Mouse (Mus musculus) embryonic facial prominence, embryonic 13.5 days (tissue): ENCODE measurements around the gene Pde4d. TPM values are rescaled to one million over a fixed set of nuclear protein-coding genes. Genes with fewer than 3 reads are reported as not detected.

ENCODE experiments used
- ATAC-seq: fragments of 200-750 bp; cut with Nextera tagmentation; 2 replicates; pipeline ENCODE4 v1.8.0; 2017; ENCODE audit warnings: low read depth; ENCODE audit not compliant: insufficient number of reproducible peaks, insufficient read depth, low FRiP score, low TSS enrichment
- H3K27ac ChIP-seq: fragments of 300-500 bp; sonication (generic); 2 replicates; pipeline ENCODE4 v1.5.1; 2015; ENCODE audit warnings: moderate library complexity, mild to moderate bottlenecking, inconsistent platforms
- H3K27me3 ChIP-seq: fragments of 300-500 bp; sonication (generic); 2 replicates; pipeline ENCODE4 v1.6.1; 2015; ENCODE audit warnings: mild to moderate bottlenecking, inconsistent platforms
- H3K36me3 ChIP-seq: fragments of 300-500 bp; sonication (generic); 2 replicates; pipeline ENCODE4 v1.6.1; 2015; ENCODE audit warnings: mild to moderate bottlenecking, inconsistent platforms
- H3K4me1 ChIP-seq: fragments of 300-500 bp; sonication (generic); 2 replicates; pipeline ENCODE4 v1.6.1; 2015; ENCODE audit warnings: inconsistent platforms
- H3K4me2 ChIP-seq: fragments of 300-500 bp; sonication (generic); 2 replicates; pipeline ENCODE4 v1.6.1; 2015; ENCODE audit warnings: moderate library complexity, mild to moderate bottlenecking, inconsistent platforms
- H3K4me3 ChIP-seq: fragments of 300-500 bp; sonication (generic); 2 replicates; pipeline ENCODE4 v1.5.1; 2015; ENCODE audit warnings: mild to moderate bottlenecking, inconsistent platforms
- H3K9ac ChIP-seq: fragments of 300-500 bp; sonication (generic); 2 replicates; pipeline ENCODE4 v1.6.1; 2015; ENCODE audit warnings: mild to moderate bottlenecking, inconsistent platforms
- H3K9me3 ChIP-seq: fragments of 300-500 bp; sonication (generic); 2 replicates; pipeline ENCODE4 v1.6.1; 2016; ENCODE audit warnings: inconsistent platforms
- WGBS: fragments of 180-500 bp; shearing (Covaris S2); methylation state at CpG from one replicate; pipeline ENCODE4 v1.1.7; 2015; ENCODE audit warnings: mixed read lengths; 5-methylcytosine and 5-hydroxymethylcytosine counted together
- polyA plus RNA-seq: library from polyadenylated mRNA; unstranded; fragments of >200 nt; fragmentation: Nextera tagmentation; extraction: Ambion mirVana; gene quantifications from 2 replicates; pipeline ENCODE4 v1.2.1, GENCODE M21; 2015

The Pde4d gene
- polyA plus RNA-seq, 1 experiment from 2014 or later, result 22.9 TPM

DNA sequence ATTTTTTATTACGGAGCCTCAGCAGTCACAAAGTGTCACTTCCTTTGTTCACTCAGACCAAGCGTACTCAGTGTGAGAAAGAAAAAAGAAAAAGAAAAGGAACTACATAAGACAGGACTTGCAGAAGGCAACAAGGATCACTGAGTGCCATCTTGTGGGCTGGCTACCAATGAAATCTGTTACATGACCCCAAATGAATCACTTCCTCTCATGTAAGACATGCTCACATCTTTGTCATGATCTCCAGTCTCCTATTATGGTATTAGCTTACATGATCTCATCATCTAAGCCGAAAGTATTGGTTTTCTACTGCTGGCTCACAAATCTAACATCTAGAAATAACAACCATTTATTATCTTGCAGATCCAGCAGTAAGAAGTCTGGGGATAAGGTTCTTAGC, 709.0 kb downstream of the Pde4d start:
- Histone ChIP-seq H3K27ac (no peak overlapping the region), H3K4me2 (no peak overlapping the region), H3K36me3 (no peaks in the 10 kb centered on the region), H3K9ac (no peak overlapping the region), H3K4me1 (no peaks in the 10 kb centered on the region), H3K9me3 (no peaks in the 10 kb centered on the region), H3K27me3 (no peaks in the 10 kb centered on the region), H3K4me3 (no peak overlapping the region)
- WGBS, result 76% methylated on average over 3 of the region's 3 CpGs
- ATAC-seq, result no peak

DNA sequence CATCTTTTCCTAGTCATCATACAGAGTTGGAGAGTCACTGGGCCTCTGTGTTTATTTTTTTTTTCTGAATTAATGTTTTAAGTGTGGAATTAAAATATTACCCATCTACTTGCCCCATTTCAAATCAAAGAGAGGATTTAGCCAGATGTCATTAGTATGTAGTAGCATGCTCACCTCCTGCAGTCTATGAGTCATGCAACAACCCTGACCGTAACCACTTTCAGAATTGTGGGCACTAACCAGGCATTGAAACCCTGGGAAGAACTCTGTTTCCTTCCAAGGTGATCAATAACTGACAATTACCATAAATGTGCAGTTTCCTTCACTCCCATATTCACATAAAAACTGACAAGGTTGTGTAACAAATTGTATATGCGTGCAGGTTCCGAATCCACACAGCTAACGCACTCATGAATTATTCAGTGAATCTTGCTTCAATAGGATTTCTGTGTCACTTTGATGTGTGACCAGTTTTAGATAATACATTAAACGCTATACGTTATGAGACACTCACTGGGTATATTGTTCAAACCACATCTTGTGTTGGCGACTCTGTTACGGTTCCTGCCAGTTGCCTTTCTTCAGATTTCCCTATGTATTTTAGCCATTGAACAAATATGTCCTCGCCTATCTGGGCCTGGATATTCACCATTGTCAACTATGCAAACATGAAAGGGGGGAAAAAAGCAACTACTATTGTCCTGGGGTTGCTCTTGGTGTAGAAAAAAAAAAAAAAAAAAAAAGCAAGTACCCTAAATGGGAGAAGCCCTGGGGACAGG, 719.0 kb downstream of the Pde4d start:
- Histone ChIP-seq H3K27me3 (no peaks in the 10 kb centered on the region), H3K4me3 (no peak overlapping the region), H3K27ac (no peak overlapping the region), H3K9me3 (no peaks in the 10 kb centered on the region), H3K36me3 (no peaks in the 10 kb centered on the region), H3K9ac (no peak overlapping the region), H3K4me2 (no peak overlapping the region), H3K4me1 (no peaks in the 10 kb centered on the region)
- 82% methylated on average over 9 of the region's 9 CpGs for WGBS
- no peak for ATAC-seq

DNA sequence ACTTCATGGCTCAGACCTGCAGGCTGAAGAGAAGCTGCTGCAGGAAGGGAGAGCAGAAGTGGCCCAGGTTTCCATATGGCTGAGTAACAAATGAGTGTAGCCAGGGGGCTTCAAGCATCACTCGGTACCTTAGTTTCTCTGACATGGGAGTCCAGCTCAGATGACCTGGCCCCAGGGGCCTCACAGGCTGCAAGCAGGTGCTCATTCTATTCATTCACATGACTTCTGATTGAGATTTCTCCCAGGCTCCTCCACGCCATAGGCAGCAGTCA, 719.5 kb downstream of the Pde4d start:
- Histone ChIP-seq H3K4me2 (no peak overlapping the region), H3K27ac (no peak overlapping the region), H3K27me3 (no peaks in the 10 kb centered on the region), H3K36me3 (no peaks in the 10 kb centered on the region), H3K4me1 (no peaks in the 10 kb centered on the region), H3K9me3 (no peaks in the 10 kb centered on the region), H3K4me3 (no peak overlapping the region), H3K9ac (no peak overlapping the region)
- WGBS, result 61% methylated on average over 2 of the region's 2 CpGs
- no peak for ATAC-seq

DNA sequence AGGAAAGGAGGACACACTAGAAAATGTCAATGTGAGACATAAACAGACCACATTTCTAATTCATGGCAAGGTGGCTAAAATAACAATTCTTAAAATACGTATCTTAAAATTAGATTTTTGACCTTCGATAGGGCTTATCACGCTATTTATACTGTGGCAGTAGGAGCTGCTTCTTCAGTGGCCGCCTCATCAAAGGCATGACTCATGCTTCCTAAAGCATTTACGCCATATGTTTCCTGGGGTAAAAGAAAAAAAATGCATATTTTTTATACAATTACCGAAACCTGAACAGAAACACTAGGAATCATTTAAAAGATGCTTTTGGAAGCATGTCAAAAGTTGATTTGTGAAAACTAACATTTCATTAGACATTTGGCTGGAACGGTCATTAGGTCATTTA, 721.9 kb downstream of the Pde4d start:
- WGBS, result 73% methylated on average over 7 of the region's 7 CpGs
- Histone ChIP-seq H3K9ac (no peak overlapping the region), H3K27me3 (no peaks in the 10 kb centered on the region), H3K4me3 (no peak overlapping the region), H3K36me3 (no peaks in the 10 kb centered on the region), H3K4me1 (no peaks in the 10 kb centered on the region), H3K27ac (no peak overlapping the region), H3K9me3 (no peaks in the 10 kb centered on the region), H3K4me2 (no peak overlapping the region)
- no peak for ATAC-seq

DNA sequence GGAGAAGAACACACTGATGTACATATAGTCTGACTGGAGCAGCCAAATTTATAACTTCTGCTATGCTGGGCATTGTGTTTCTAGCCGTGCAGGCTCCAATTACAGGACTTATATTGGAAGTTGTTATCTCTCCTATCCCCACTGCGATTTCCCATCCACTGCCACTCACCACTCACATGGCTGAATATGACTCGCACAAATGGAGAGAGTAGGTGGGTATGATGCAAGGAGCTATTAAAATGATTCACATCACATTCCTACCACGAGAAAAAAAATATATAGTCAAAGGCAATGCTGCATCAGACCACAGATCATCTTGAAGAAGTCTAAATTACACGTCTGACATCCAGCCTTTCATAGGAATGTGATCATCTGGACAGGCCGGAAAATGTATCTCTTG, 725.5 kb downstream of the Pde4d start:
- H3K27me3 ChIP-seq, result no peaks in the 10 kb centered on the region
- no peak overlapping the region for H3K4me2 ChIP-seq
- no peaks in the 10 kb centered on the region for H3K9me3 ChIP-seq
- H3K36me3 ChIP-seq, result no peaks in the 10 kb centered on the region
- no peak overlapping the region for H3K27ac ChIP-seq
- H3K9ac ChIP-seq, result no peak overlapping the region
- H3K4me1 ChIP-seq, result no peaks in the 10 kb centered on the region
- no peak for ATAC-seq
- H3K4me3 ChIP-seq, result no peak overlapping the region
- WGBS, result 71% methylated on average over 6 of the region's 6 CpGs

DNA sequence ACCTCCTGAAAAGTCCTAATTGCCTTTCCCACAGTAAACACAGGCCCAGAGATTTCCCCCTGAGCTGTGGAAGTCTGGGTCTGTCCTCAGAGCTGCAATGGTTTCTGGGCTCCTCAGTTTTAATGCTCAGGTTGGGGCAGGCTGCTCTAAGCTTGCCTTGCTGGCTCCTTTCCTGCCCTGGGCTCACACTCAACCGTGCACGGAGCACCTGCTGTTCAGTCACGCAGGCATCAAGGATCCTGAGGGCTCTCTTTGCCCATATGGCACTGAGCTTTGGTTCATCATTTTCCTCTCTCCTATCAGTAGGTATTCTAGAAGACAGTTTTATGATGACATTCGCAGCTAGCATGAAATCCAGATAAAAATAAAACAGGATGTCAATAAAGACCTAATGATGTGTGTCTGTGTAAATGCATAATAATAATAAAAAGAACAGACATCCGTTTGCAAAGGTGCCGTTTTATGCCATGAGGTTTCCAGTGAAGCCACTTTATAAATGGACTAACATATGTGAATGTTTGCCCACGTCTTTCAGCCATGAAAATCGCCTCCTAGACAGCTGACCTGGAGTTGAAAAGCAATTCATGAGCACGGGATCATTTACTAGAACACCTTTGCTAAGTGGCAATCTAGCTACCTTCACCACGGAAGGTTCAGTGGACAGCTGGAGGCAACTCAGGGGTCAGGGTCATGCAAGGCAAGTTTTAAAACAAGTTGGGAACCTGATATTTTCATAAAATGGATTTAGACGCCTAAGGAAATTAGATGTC, 726.3 kb downstream of the Pde4d start:
- no peak for ATAC-seq
- Histone ChIP-seq H3K27me3 (no peaks in the 10 kb centered on the region), H3K9ac (no peak overlapping the region), H3K4me3 (no peak overlapping the region), H3K9me3 (no peaks in the 10 kb centered on the region), H3K27ac (no peak overlapping the region), H3K4me2 (no peak overlapping the region), H3K4me1 (no peaks in the 10 kb centered on the region), H3K36me3 (no peaks in the 10 kb centered on the region)
- WGBS, result 60% methylated on average over 11 of the region's 11 CpGs

DNA sequence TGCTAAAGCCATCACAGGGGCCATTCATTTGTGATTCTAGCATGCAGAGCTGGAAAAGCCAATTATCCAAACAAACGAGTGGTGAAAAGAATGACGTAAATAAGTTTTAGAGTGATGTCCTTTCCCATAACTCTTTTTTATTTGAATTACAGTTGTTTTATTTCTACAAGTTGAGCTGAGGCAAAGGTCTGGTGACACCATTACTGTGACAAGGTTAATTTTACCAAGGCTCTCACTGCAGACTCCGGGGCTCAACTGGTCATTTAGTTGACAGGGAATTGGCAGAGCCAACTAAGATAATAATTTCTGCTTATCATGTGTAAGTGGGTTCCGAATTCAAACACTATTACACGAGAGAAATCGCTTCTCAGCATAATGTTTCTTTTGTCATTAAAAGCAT, 731.6 kb downstream of the Pde4d start:
- Histone ChIP-seq H3K27me3 (no peaks in the 10 kb centered on the region), H3K36me3 (no peaks in the 10 kb centered on the region), H3K4me3 (no peak overlapping the region), H3K9ac (no peak overlapping the region), H3K27ac (no peak overlapping the region), H3K4me1 (no peaks in the 10 kb centered on the region), H3K9me3 (no peaks in the 10 kb centered on the region), H3K4me2 (no peak overlapping the region)
- 84% methylated on average over 6 of the region's 6 CpGs for WGBS
- no peak for ATAC-seq

DNA sequence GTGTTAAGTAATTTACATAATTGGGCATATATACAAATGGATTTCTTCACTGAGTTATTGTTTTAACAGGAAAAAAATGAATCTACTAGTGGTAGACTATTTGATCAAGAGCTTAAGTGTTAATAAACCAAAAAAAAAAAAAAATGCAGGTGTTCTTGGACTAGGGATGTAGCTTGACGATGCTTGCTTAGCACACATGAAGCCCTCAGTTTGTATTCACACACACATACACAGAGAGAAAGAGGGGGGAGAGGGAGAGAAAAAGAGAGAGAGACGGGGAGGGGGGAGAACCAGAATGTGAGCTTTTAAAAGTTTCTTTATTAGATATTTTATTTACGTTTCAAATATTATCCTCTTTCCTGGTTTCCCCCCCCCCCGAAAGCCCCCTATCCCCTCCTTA, 740.9 kb downstream of the Pde4d start:
- no peak overlapping the region for H3K27ac ChIP-seq

DNA sequence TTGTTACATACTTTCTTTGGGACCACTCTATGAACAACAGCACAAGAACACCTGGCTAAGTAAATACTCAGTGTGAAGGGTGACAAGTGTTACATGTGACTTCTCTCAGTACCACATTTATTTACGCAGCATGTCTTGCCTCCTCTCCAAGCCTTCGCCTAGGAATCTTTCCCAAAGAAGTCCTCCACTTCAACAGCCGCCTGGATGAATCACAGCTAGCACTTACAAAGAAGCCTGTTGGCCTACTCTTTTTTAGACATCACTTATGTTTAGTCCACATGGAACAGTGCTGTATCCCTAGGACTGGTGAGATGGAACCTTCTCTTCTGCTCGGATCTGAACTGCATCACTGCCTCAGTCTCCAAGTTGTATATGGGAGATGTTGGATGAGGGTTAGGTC, 741.4 kb downstream of the Pde4d start:
- H3K4me3 ChIP-seq, result no peak overlapping the region
- ATAC-seq, result no peak
- H3K27me3 ChIP-seq, result no peaks in the 10 kb centered on the region
- H3K4me2 ChIP-seq, result no peak overlapping the region
- H3K9ac ChIP-seq, result no peak overlapping the region
- 86% methylated on average over 4 of the region's 4 CpGs for WGBS
- no peaks in the 10 kb centered on the region for H3K4me1 ChIP-seq
- H3K9me3 ChIP-seq, result no peaks in the 10 kb centered on the region
- no peak overlapping the region for H3K27ac ChIP-seq
- H3K36me3 ChIP-seq, result no peaks in the 10 kb centered on the region

More for the DNA sequence above, 740.9 kb downstream of the Pde4d start:
- 77% methylated on average over 4 of the region's 4 CpGs for WGBS
- H3K4me3 ChIP-seq, result no peak overlapping the region
- no peak overlapping the region for H3K9ac ChIP-seq
- H3K9me3 ChIP-seq, result no peaks in the 10 kb centered on the region
- ATAC-seq, result no peak
- no peaks in the 10 kb centered on the region for H3K27me3 ChIP-seq
- H3K4me2 ChIP-seq, result no peak overlapping the region
- no peaks in the 10 kb centered on the region for H3K36me3 ChIP-seq
- H3K4me1 ChIP-seq, result no peaks in the 10 kb centered on the region

DNA sequence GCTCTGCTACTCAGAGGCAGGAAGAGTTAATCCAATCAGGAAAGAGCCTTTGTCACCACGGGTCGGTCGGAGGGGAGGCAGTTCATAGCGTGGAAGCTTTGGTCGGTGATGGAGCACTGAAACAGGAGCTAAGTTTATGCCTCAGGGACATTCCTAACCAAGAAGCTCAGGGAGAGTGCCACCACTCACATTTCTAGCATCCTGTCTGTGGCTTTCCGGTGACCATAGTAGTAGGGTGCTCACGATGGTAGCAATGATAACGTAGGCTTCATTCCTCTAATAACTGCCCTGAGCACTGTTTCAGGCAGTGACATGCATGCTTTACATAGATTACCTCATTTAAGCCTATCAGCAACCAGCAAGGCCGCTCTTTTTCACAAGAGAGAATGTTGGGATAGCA, 755.8 kb downstream of the Pde4d start:
- H3K4me1 ChIP-seq, result no peaks in the 10 kb centered on the region
- no peaks in the 10 kb centered on the region for H3K36me3 ChIP-seq
- no peak overlapping the region for H3K27ac ChIP-seq
- H3K4me2 ChIP-seq, result no peak overlapping the region
- no peak overlapping the region for H3K4me3 ChIP-seq
- no peak overlapping the region for H3K9ac ChIP-seq
- whole genome bisulfite sequencing, result 23% methylated on average over 9 of the region's 9 CpGs
- ATAC-seq, result no peak
- H3K9me3 ChIP-seq, result no peaks in the 10 kb centered on the region
- no peaks in the 10 kb centered on the region for H3K27me3 ChIP-seq

DNA sequence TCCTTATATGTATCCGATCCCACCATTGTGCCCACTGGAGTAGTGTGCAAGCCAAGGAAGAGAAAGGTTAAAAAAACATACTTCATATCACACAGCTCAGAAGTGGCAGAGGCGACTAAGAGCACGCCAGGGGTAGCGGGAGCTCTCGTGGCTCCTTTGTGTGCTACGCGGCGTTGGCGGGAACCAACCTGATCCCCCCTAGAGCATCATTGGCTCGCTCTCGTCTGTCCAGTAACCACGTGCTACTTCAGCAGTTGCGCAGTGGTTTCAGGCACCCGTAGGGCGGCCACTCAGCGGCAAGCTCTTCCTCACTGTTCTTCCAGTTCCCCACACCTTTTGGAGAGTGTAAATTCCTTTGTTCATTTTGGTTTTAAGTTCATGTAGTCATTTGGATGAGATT, 758.9 kb downstream of the Pde4d start:
- ATAC-seq, result no peak

DNA sequence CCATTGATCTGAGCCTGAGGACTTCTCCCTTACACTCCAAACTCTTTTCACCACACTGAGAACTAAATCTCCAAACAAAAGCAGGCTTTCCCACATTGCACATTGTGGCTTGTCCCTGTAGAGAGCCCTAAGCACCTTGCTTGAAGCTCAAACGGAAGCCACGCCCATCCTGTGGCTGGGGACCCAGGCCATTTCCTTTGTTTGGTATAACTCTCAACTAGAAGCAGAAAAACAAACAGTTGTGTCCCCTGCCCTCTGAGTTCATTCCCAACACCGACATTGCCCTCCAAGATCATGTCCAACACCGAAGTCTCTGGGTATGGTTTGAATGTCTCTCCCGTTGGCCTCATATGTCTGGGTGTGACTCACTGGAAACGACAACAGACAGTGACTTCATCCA, 759.7 kb downstream of the Pde4d start:
- WGBS, result 78% methylated on average over 6 of the region's 6 CpGs
- peaks cover 13% of the 10 kb centered on the region; the same call in 1 of the 2 replicates for H3K27me3 ChIP-seq
- no peak overlapping the region for H3K4me2 ChIP-seq
- H3K36me3 ChIP-seq, result no peaks in the 10 kb centered on the region
- no peak overlapping the region for H3K9ac ChIP-seq
- no peaks in the 10 kb centered on the region for H3K9me3 ChIP-seq
- no peak for ATAC-seq
- no peak overlapping the region for H3K27ac ChIP-seq
- no peak overlapping the region for H3K4me3 ChIP-seq
- H3K4me1 ChIP-seq, result no peaks in the 10 kb centered on the region

More for the DNA sequence above, 758.9 kb downstream of the Pde4d start:
- Histone ChIP-seq H3K36me3 (no peaks in the 10 kb centered on the region), H3K27ac (no peak overlapping the region), H3K4me2 (no peak overlapping the region), H3K4me1 (no peaks in the 10 kb centered on the region), H3K9ac (no peak overlapping the region), H3K4me3 (no peak overlapping the region), H3K27me3 (peaks cover 13% of the 10 kb centered on the region; the same call in 1 of the 2 replicates), H3K9me3 (no peaks in the 10 kb centered on the region)
- 92% methylated on average over 16 of the region's 16 CpGs for WGBS
